Mouse (Mus musculus): ENCODE data around the gene Fam47e. TPM values are rescaled to one million over a fixed set of nuclear protein-coding genes. Genes with fewer than 3 reads are reported as not detected.

Gene Fam47e
- total RNA-seq, 2 experiments from 2014 or later = not detected

DNA sequence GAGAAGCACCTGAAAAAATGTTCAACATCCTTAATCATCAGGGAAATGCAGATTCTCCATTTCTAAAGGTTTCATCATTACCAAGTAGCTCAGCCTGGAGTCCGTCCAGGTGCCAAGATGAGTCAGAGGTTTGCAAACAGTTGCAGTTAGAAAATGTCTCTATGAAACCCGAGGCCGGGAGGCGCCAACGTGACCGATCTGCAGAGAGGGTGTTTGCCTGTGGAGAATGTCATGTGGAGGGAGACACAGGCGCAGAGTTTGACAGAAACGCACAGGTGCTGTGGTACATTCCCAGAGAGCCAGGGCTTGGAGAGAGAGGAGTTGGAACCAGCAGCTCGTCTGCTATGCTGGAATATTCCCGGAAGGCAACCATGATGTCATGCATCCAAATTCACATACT, 44.2 kb downstream of the Fam47e start:
- ATAC-seq (replicated peaks; ENCODE audit: low FRiP score, poor library complexity, severe bottlenecking) = no peak

GRCm38 (mm10) chr5:92602691-92603690, 48.1 kb downstream of the Fam47e start, which contains the start of gene Stbd1:
TSS of gene Stbd1 (plus strand) at chr5:92603041.
- ATAC-seq (replicated peaks; ENCODE audit: low FRiP score, poor library complexity, severe bottlenecking) = no peak

DNA sequence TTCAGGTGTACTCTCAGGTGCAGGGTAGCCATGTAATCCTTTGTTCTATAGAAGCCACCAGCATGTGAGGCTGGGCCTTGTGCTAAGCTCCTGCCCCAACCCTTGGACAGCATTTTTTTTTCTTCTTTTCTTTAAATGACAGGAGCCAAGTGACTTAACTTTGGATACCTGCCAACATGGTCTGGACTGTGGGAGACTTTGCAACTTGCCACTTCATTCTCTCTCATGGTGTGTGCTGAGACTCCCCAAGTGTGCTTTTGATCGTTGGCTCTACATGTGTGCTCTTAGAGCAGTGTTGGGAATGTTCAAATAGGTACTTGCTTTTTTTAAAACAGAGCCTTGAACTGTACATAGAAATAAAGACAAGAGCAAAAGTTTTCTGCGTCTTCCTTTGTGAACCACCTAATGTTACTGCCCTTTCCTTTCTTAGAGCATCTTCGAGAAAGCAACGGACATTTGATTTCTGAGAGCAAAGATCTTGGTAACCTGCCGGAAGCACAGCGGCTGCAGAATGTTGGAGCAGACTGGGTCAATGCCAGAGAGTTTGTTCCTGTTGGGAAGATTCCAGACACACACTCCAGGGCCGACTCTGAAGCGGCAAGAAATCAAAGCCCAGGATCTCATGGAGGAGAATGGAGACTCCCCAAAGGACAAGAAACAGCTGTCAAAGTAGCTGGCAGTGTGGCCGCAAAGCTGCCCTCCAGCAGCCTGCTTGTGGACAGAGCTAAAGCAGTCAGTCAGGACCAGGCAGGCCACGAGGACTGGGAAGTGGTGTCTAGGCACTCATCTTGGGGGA, 49.8 kb downstream of the Fam47e start:
- no peak for ATAC-seq (replicated peaks; ENCODE audit: low FRiP score, poor library complexity, severe bottlenecking)

DNA sequence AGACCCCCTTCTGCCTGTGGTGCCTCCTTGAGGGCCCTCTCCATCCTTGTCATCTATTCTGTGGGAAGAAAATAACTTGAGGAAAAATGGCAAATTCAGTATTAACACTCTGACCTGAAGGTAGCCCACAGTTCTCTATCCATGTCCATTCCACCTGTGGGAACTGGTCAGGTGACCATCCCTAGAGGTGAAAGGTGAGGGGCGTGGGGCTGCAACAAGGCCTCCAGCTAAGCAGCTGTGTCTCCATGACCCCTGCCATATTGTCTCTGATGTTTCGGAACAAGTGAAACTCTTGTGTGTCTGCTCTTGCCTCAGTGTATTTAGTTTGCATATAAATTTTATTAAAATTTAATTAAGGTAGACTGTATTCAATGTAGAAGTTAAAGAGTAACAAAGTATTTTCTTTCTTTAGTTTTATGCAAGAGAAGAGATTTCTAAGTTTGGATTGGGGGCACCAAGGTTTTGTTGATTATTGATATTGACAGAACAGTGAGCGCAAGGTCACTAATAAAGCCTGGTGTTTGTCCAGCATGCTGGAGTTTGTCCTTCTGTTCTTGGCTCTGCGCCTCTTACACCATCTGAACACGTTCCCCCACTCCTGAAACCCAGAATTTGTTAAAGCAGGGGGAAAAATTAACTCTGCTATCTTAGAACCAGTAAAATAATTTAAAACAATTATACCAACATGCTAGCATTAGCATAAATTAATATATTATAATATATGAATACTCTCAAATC, 52.8 kb downstream of the Fam47e start:
- no peak for ATAC-seq (replicated peaks; ENCODE audit: low FRiP score, poor library complexity, severe bottlenecking)

DNA sequence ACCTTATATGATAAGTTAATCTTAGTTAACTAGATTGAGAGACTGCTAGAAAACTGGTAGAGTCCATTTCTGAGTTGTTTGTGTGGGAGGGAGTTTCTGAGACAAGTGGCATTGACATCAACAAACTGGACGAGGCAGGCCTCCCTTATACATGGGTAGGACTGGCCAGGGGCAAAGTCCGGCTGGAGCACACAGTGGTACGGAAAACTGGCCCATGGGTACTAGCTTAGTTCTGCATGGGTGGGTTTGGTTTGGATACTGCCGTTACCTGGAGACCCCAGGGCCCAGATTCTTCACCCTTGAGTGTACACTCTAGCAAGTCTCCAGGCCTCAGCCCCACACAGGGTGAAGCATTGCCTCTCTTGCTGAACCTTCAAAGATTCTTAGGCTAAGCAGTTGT, 57.9 kb downstream of the Fam47e start:
- ATAC-seq (replicated peaks; ENCODE audit: low FRiP score, poor library complexity, severe bottlenecking) = no peak

DNA sequence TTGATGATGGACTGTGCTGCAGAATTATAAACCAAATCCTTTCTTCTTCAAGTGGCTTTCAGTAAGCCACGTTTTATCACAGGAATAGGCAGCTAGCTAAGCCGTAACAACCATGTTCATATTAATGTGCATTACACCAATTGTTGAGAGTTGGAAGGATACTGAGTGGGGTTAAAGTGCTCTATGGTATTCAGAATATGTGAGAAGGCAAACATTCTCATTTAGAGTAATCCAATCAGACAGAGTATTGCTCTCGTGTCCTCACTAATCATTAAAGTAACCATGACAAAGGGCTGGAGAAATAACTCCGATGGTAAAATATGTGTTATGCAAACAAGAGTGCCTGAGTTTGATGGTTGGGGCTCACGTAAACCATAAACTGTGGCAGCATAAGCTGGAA, 67.0 kb downstream of the Fam47e start:
- ATAC-seq (replicated peaks; ENCODE audit: low FRiP score, poor library complexity, severe bottlenecking) = no peak

DNA sequence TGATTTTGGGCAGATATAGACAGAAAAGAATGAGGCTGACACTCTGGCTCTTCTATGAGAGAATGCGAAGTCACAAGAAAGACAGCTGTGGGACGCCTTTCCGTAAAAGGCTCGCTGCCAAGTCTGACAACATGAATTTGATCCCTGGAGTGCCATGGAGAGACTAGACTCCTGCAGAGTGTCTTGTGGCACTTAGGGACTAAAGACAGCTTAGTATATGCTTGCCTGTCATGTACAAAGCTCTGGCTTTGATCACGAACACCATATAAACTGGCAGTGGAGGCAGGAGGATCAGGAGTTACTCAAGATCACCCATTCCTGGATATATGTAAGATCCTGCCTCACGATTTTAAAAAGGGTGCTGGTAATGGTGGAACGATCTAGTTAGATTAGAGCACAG, 73.0 kb downstream of the Fam47e start:
- no peak for ATAC-seq (replicated peaks; ENCODE audit: low FRiP score, poor library complexity, severe bottlenecking)

- ATAC-seq (replicated peaks; ENCODE audit: low FRiP score, poor library complexity, severe bottlenecking) = no peak
These were observed 78.7 kb downstream of the Fam47e start for GRCm38 (mm10) chr5:92633526-92633925.

- ATAC-seq (replicated peaks; ENCODE audit: low FRiP score, poor library complexity, severe bottlenecking) = no peak
These were observed 80.0 kb downstream of the Fam47e start for GRCm38 (mm10) chr5:92634916-92635315.

DNA sequence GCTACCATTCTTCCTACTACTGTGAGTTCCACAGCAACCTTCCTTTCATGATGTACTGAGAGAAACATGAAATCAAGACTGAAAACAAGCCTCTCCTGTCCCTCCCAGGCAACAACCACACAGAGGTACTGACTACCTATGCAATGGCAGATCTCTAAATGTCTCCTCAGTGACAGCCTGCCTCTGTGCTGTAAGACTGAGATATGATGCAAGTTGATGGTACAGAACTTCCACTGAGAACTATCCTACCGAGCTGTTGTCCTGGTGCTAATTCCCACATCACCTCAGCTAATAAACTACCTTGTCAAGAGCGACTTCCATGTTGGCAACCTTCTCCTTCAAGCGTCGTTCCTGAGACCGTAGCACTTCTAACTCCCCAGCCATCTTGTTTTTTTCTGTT, 81.0 kb downstream of the Fam47e start:
- ATAC-seq (replicated peaks; ENCODE audit: low FRiP score, poor library complexity, severe bottlenecking) = no peak

- ATAC-seq (replicated peaks; ENCODE audit: low FRiP score, poor library complexity, severe bottlenecking) = no peak
These were observed 86.0 kb downstream of the Fam47e start for GRCm38 (mm10) chr5:92640861-92641260.

Other genes starting within 250 kb of the Fam47e start
- gene Sdad1, start 244.6 kb upstream of the Fam47e start, total RNA-seq (2015; ENCODE audit: low replicate concordance) = 4.4 and 21.1 TPM in 2 replicates
- 9.9 and 11.8 TPM in 2 replicates for gene Sdad1, start 244.6 kb upstream of the Fam47e start, total RNA-seq (2017; ENCODE audit: low replicate concordance)
- gene Cxcl9, start 227.0 kb upstream of the Fam47e start, total RNA-seq (2015; ENCODE audit: low replicate concordance) = 5.2 TPM in 1 of 2 replicates, not detected in the other
- not detected in 2 replicates for gene Cxcl9, start 227.0 kb upstream of the Fam47e start, total RNA-seq (2017; ENCODE audit: low replicate concordance)
- 8.1 TPM in 1 of 2 replicates, not detected in the other for gene Art3, start 223.2 kb upstream of the Fam47e start, total RNA-seq (2015; ENCODE audit: low replicate concordance)
- not detected in 2 replicates for gene Art3, start 223.2 kb upstream of the Fam47e start, total RNA-seq (2017; ENCODE audit: low replicate concordance)
- 3.3 and 5.4 TPM in 2 replicates for gene Cxcl10, start 206.2 kb upstream of the Fam47e start, total RNA-seq (2015; ENCODE audit: low replicate concordance)
- 0.26 and 2.9 TPM in 2 replicates for gene Cxcl10, start 206.2 kb upstream of the Fam47e start, total RNA-seq (2017; ENCODE audit: low replicate concordance)
- 27.3 and 28.4 TPM in 2 replicates for gene Nup54, start 119.8 kb upstream of the Fam47e start, total RNA-seq (2015; ENCODE audit: low replicate concordance)
- gene Nup54, start 119.8 kb upstream of the Fam47e start, total RNA-seq (2017; ENCODE audit: low replicate concordance) = 16.9 and 35.0 TPM in 2 replicates
- 7.9 and 10.7 TPM in 2 replicates for gene Scarb2, start 48.2 kb upstream of the Fam47e start, total RNA-seq (2015; ENCODE audit: low replicate concordance)
- 12.0 and 15.9 TPM in 2 replicates for gene Scarb2, start 48.2 kb upstream of the Fam47e start, total RNA-seq (2017; ENCODE audit: low replicate concordance)
- gene Stbd1, start 48.0 kb downstream of the Fam47e start, total RNA-seq (2015; ENCODE audit: low replicate concordance) = not detected in 2 replicates
- gene Stbd1, start 48.0 kb downstream of the Fam47e start, total RNA-seq (2017; ENCODE audit: low replicate concordance) = 2.0 TPM in 1 of 2 replicates, not detected in the other
- gene Ccdc158, start 120.2 kb downstream of the Fam47e start, total RNA-seq (2015; ENCODE audit: low replicate concordance) = 0.77 and 2.9 TPM in 2 replicates
- gene Ccdc158, start 120.2 kb downstream of the Fam47e start, total RNA-seq (2017; ENCODE audit: low replicate concordance) = 0.56 TPM in 1 of 2 replicates, not detected in the other
- gene Shroom3, start 128.4 kb downstream of the Fam47e start, total RNA-seq (2015; ENCODE audit: low replicate concordance) = 0.96 TPM in 1 of 2 replicates, not detected in the other
- gene Shroom3, start 128.4 kb downstream of the Fam47e start, total RNA-seq (2017; ENCODE audit: low replicate concordance) = not detected in 2 replicates

All from erythroblast, adult 5-6 weeks (primary cell).